Mouse (Mus musculus): ENCODE measurements at regions not wholly inside any gene's neighbourhood (a gene's known extent, or its start where the extent isn't known, plus 50 kb on each side); places are given as distances from the start of the nearest gene placed in this dataset.

- no peak for DNase-seq (ENCODE audit: low read depth)
Measured at GRCm38 (mm10) chr13:18063677-18064076, 70.5 kb upstream of the Yae1d1 start.

DNA sequence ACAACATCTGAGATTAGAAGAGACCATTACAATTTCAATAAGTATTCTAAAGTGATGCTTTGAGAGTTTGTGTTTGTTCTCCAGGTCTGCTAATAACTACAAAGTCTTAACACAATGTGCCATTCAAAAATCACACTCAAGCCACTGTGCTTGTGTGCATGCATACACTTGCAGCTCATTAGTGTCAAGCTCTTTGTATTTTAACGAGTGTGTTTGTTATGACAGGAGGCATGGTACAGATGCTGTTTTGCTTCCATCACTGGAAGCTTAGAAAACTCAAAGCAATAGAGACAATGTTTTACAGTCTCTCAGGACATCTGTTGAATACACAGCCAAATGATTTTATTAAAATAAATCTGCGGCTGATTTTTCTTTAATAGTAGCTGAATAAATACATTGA is 67.1 kb upstream of the Yae1d1 start:
- no peak for DNase-seq (ENCODE audit: low read depth)

DNA sequence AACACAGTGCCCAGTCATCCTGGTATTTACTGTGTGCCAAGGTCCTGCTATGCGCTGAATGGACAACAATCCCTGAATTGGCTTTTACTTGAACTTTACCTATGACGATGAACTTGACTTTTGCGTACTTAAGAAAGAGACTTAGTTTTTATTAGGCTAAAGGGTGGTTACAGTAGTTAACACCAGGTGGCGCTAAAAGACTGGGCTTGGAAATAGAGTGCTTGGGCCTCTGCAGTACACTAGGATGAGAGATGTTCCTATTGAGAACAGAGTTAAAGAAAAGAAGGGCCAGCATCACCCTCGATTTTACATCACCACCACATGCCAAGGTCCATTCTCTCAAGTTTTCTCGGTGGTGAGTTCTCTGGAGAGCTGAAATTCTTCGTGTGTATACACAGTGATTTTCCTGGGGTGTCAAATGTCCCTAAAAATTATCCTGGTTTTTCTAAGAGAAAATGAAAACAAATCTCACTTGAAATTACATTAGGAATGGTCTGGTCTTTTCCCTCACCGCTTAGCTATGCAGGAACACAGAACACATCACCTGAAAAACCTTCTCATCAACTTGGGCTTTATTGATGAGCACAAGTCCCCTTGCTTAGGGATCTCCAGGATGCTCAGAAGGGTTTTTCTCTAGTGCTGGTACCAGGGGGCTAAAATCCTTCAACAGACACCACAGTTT is 64.2 kb upstream of the Yae1d1 start:
- DNase-seq (ENCODE audit: low read depth), result peak; percentile 57

GRCm38 (mm10) chr13:18056816-18057215 is 63.7 kb upstream of the Yae1d1 start:
- DNase-seq (ENCODE audit: low read depth), result no peak

DNA sequence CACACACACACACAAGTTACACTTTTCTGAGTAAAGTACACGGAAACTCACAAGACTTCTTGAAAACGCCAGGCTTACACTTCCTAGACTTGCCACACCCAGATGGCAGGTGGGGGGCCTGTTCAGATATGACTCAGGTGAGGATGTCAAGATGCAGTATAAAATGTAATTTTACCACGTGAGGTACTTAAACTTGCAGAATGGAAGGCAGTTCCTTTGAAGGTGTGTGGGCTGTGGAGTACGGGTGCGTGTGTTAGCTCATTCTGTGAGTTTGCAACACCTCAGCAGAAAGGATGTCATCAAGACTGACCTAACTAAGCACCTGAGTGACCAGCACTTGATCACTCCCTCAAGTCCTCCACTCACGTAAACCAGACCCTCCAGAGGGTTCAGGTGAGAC is 50.0 kb upstream of the Yae1d1 start:
- no peak for DNase-seq (ENCODE audit: low read depth)

Measured in induced T-regulatory cell, adult 2 months (primary cell).